Mouse (Mus musculus) hindbrain, embryonic 12.5 days (tissue): ENCODE data around the gene Cldn15. TPM values are rescaled to one million over a fixed set of nuclear protein-coding genes. Genes with fewer than 3 reads are reported as not detected.

Source experiments
- ATAC-seq: fragments of 200-750 bp; cut with Nextera tagmentation; 2 replicates; pipeline ENCODE4 v1.8.0; 2017; ENCODE audit warnings: moderate TSS enrichment; ENCODE audit not compliant: low FRiP score
- H3K27ac ChIP-seq: fragments of 300-500 bp; sonication (generic); 2 replicates; pipeline ENCODE4 v1.5.1; 2016; ENCODE audit warnings: mild to moderate bottlenecking
- H3K27me3 ChIP-seq: fragments of 300-500 bp; sonication (generic); 2 replicates; pipeline ENCODE4 v1.6.1; 2016; ENCODE audit warnings: mild to moderate bottlenecking
- H3K36me3 ChIP-seq: fragments of 300-500 bp; sonication (generic); 2 replicates; pipeline ENCODE4 v1.6.1; 2016; ENCODE audit warnings: mild to moderate bottlenecking
- H3K4me1 ChIP-seq: fragments of 300-500 bp; sonication (generic); 2 replicates; pipeline ENCODE4 v1.6.1; 2016
- H3K4me2 ChIP-seq: fragments of 300-500 bp; sonication (generic); replicated peaks from 2 replicates; pipeline ENCODE4 v1.6.1; 2016; ENCODE audit warnings: mild to moderate bottlenecking
- H3K4me3 ChIP-seq: fragments of 300-500 bp; sonication (generic); 2 replicates; pipeline ENCODE4 v1.5.1; 2016; ENCODE audit warnings: mild to moderate bottlenecking
- H3K9ac ChIP-seq: fragments of 300-500 bp; sonication (generic); 2 replicates; pipeline ENCODE4 v1.6.1; 2016; ENCODE audit warnings: mild to moderate bottlenecking, moderate library complexity
- H3K9me3 ChIP-seq: fragments of 300-500 bp; sonication (generic); replicated peaks from 2 replicates; pipeline ENCODE4 v1.6.1; 2016; ENCODE audit warnings: mild to moderate bottlenecking
- WGBS: fragments of 180-500 bp; shearing (Covaris S2); methylation state at CpG from one replicate; pipeline ENCODE4 v1.1.7; 2016; 5-methylcytosine and 5-hydroxymethylcytosine counted together
- polyA plus RNA-seq: library from polyadenylated mRNA; unstranded; fragments of >200 nt; fragmentation: Nextera tagmentation; extraction: Ambion mirVana; gene quantifications from 2 replicates; pipeline ENCODE4 v1.2.1, GENCODE M21; 2016

The Cldn15 gene
- polyA plus RNA-seq, 1 experiment from 2014 or later = 0.28 TPM

- H3K27ac ChIP-seq = peak overlapping the region; percentile 77
- WGBS = 4% methylated on average over 12 of the region's 12 CpGs
- peaks cover 22% of the 10 kb centered on the region for H3K4me1 ChIP-seq
- H3K4me2 ChIP-seq = peak overlapping the region; percentile 75
- ATAC-seq = no peak; the same call in 1 of the 2 replicates
- H3K9ac ChIP-seq = peak overlapping the region; percentile 83
- H3K9me3 ChIP-seq = no peaks in the 10 kb centered on the region
- H3K36me3 ChIP-seq = peaks cover 7% of the 10 kb centered on the region; the same call in 1 of the 2 replicates
- no peaks in the 10 kb centered on the region for H3K27me3 ChIP-seq
- H3K4me3 ChIP-seq = peak overlapping the region; percentile 76
These were observed 12.9 kb upstream of the Cldn15 start for GRCm38 (mm10) chr5:136953440-136953951.

DNA sequence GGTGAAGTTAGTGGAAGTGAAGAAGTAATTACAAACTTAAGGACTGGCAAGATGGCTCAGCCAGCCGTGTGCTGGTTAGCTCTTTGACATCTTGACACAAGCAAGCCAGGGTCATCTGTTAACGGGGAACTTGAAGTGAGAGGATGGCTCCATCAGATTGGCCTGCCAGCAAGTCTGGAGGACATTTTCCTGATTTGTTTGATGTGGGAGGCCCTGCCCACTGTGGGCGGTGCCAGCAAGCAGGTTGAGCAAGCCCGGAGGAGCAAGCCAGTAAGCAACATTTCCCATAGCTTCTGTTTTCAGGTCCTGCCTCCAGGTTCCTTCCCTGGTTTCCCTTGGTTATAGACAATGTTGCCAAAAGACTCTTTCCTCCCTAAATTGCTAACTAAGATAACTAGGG is 10.8 kb upstream of the Cldn15 start:
- Histone ChIP-seq H3K27ac (no peak overlapping the region), H3K4me2 (no peak overlapping the region), H3K4me3 (no peak overlapping the region), H3K4me1 (peaks cover 22% of the 10 kb centered on the region), H3K27me3 (no peaks in the 10 kb centered on the region), H3K9ac (no peak overlapping the region), H3K36me3 (peaks cover 7% of the 10 kb centered on the region; the same call in 1 of the 2 replicates), H3K9me3 (no peaks in the 10 kb centered on the region)
- 92% methylated on average over 4 of the region's 4 CpGs for WGBS
- ATAC-seq = no peak

- whole genome bisulfite sequencing = 89% methylated on average over 1 of the region's 1 CpGs
- no peak overlapping the region for H3K9ac ChIP-seq
- no peak overlapping the region for H3K4me3 ChIP-seq
- peaks cover 7% of the 10 kb centered on the region; the same call in 1 of the 2 replicates for H3K36me3 ChIP-seq
- ATAC-seq = no peak
- peaks cover 32% of the 10 kb centered on the region for H3K4me1 ChIP-seq
- no peaks in the 10 kb centered on the region for H3K27me3 ChIP-seq
- no peak overlapping the region for H3K27ac ChIP-seq
- no peaks in the 10 kb centered on the region for H3K9me3 ChIP-seq
- H3K4me2 ChIP-seq = no peak overlapping the region
These were observed 9.2 kb upstream of the Cldn15 start for GRCm38 (mm10) chr5:136957250-136957649.

- 71% methylated on average over 5 of the region's 5 CpGs for WGBS
- no peak overlapping the region for H3K4me3 ChIP-seq
- H3K4me2 ChIP-seq = no peak overlapping the region
- no peak for ATAC-seq
- peaks cover 36% of the 10 kb centered on the region for H3K4me1 ChIP-seq
- H3K9ac ChIP-seq = no peak overlapping the region
- no peak overlapping the region for H3K27ac ChIP-seq
- no peaks in the 10 kb centered on the region for H3K27me3 ChIP-seq
- H3K9me3 ChIP-seq = no peaks in the 10 kb centered on the region
- H3K36me3 ChIP-seq = peaks cover 17% of the 10 kb centered on the region
These were observed 7.3 kb upstream of the Cldn15 start for GRCm38 (mm10) chr5:136958991-136959605.

DNA sequence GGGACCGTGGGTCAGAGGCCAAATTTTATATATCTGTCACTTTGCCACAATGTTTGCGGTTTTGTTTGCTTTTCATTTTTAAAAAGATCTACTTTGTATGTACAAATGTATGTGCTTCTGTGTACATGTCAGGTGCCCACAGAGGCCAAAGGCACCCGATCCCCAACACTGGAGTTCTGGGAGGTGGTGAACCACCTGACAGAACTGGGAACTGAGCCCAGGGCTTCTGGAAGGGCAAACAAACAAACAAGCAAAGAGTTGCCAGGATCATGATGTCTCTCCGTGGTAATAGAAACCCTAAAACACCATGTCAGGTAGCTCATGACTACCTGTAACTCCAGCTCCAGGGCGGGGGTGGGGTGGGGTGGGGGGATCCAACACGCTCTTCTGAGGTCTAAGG is 6.4 kb upstream of the Cldn15 start:
- no peak overlapping the region for H3K4me3 ChIP-seq
- H3K27me3 ChIP-seq = no peaks in the 10 kb centered on the region
- no peak for ATAC-seq
- no peak overlapping the region for H3K9ac ChIP-seq
- H3K36me3 ChIP-seq = peaks cover 27% of the 10 kb centered on the region
- H3K27ac ChIP-seq = no peak overlapping the region
- no peaks in the 10 kb centered on the region for H3K9me3 ChIP-seq
- H3K4me1 ChIP-seq = peaks cover 27% of the 10 kb centered on the region
- no peak overlapping the region for H3K4me2 ChIP-seq
- 93% methylated on average over 6 of the region's 6 CpGs for WGBS

DNA sequence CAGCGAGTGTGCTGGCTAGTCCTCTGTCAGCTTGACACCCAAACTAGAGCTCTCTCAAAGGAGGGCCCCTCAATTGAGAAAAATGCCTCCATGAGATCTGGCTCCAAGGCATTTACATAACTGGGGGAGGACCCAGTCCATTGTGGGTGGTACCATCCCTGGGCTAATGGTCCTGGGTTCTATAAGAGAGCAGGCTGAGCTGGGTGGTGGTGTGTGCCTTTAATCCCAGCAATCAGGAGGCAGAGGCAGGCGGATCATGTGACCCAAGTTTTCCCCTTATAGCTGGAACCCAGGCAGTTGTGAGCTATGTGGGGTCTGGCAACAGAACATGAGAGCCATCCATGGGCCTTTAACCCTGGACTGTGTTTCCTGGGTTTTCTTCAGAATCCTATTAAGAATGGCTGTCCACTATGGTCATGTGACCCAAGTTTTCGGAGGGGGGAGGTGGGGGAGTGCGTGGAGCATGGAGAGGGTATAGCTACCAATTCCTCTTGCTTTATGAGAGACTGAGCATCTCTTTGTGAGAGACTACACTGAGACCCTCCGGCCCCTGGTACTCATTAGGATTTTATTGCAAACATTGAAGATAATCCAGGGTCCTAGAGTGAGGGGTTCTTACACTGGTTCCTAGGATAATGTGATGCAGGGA is 5.0 kb upstream of the Cldn15 start:
- H3K4me3 ChIP-seq = peak overlapping the region; percentile 51
- no peaks in the 10 kb centered on the region for H3K27me3 ChIP-seq
- ATAC-seq = peak; percentile 60
- H3K4me2 ChIP-seq = peak overlapping the region; percentile 59
- peak overlapping the region; percentile 76 for H3K27ac ChIP-seq
- no peaks in the 10 kb centered on the region for H3K9me3 ChIP-seq
- peak overlapping the region; percentile 65 for H3K9ac ChIP-seq
- WGBS = 26% methylated on average over 5 of the region's 5 CpGs
- H3K36me3 ChIP-seq = peaks cover 41% of the 10 kb centered on the region
- H3K4me1 ChIP-seq = peaks cover 18% of the 10 kb centered on the region

DNA sequence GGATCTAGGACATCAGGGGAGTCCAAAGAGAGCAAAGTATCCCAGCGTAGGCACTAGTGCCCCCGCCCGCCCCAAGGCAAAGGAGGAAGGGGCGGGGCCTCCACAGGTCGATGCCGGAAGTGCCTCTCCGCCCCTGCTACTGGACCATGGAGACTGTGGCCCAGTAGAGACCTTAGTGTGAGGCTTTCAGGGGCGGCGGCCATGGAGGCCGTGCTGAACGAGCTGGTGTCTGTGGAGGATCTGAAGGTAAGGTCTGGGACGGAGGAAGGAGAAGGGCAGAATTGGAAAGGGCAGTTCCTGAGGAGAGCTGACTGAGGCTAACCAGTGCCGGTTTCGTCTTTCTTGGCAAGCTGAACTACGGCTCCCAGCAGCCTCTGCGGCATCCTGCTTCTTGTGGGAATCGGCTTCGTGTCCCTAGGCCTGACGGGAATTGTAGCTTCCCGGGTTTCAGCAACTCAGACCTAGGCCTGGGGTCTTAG is 4.4 kb upstream of the Cldn15 start:
- Histone ChIP-seq H3K9ac (peak overlapping the region; percentile 65), H3K27ac (peak overlapping the region; percentile 76), H3K27me3 (no peaks in the 10 kb centered on the region), H3K36me3 (peaks cover 41% of the 10 kb centered on the region), H3K4me2 (peak overlapping the region; percentile 59), H3K4me3 (peak overlapping the region; percentile 51), H3K9me3 (no peaks in the 10 kb centered on the region), H3K4me1 (peaks cover 18% of the 10 kb centered on the region)
- WGBS = under 1% methylated on average over 20 of the region's 20 CpGs
- ATAC-seq = peak; percentile 93

DNA sequence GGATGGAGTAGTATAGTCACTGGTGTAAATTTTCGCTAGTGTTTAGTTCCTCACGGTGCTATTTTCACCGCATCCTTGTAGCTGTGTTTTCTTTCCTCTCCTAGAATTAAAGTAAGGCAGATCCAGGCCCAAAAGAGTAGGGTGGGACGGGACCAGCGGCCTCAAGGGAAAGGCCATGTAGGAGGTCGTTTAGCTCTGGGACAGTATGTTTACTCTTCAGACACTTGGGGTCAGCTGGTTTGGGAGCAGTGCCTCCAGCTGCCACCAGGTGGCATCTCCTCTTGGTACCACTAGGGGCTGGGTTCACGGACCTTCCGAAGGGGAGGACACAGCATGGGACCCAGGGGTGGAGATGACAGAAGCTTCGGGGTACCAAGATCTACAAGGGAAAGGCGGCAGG is 3.9 kb upstream of the Cldn15 start:
- ATAC-seq = peak; percentile 69
- H3K36me3 ChIP-seq = peaks cover 38% of the 10 kb centered on the region

DNA sequence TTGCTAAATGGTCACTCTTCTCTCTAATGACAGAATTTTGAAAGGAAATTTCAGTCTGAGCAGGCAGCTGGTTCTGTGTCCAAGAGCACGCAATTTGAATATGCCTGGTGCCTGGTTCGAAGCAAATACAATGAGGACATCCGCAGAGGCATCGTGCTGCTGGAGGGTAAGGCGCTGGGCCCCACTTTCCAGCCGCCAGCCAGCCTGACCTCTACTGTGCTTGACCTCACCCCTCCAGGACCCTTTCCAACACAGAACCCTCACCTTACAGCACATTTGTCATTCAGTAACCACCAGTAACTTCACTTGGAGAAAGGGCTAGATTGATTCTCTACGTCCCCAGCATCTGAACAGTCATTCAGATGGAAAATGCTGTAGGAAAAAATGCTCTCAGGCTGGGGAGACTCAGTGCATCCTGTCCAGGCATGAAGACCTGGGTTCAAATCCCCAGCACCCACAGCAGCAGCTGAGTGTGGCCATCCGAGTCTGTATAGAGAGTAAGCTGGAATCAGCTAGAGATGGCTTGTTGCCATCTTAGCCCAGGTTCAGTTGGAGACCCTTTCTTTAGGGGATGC is 3.4 kb upstream of the Cldn15 start:
- Histone ChIP-seq H3K27ac (peak overlapping the region; percentile 76; the same call in 1 of the 2 replicates), H3K27me3 (no peaks in the 10 kb centered on the region), H3K4me3 (peak overlapping the region; percentile 51), H3K9me3 (no peaks in the 10 kb centered on the region), H3K4me1 (peaks cover 18% of the 10 kb centered on the region), H3K4me2 (peak overlapping the region; percentile 59), H3K9ac (peak overlapping the region; percentile 65), H3K36me3 (peaks cover 39% of the 10 kb centered on the region)
- WGBS = 67% methylated on average over 8 of the region's 8 CpGs
- no peak for ATAC-seq

More for the DNA sequence above, 3.9 kb upstream of the Cldn15 start:
- H3K4me2 ChIP-seq = peak overlapping the region; percentile 59
- H3K9me3 ChIP-seq = no peaks in the 10 kb centered on the region
- H3K4me3 ChIP-seq = peak overlapping the region; percentile 51
- WGBS = 2% methylated on average over 10 of the region's 10 CpGs
- H3K4me1 ChIP-seq = peaks cover 18% of the 10 kb centered on the region
- H3K9ac ChIP-seq = peak overlapping the region; percentile 65
- no peaks in the 10 kb centered on the region for H3K27me3 ChIP-seq
- peak overlapping the region; percentile 76 for H3K27ac ChIP-seq

- Histone ChIP-seq H3K4me3 (no peak overlapping the region), H3K9me3 (no peaks in the 10 kb centered on the region), H3K27me3 (no peaks in the 10 kb centered on the region), H3K36me3 (peaks cover 48% of the 10 kb centered on the region), H3K27ac (no peak overlapping the region), H3K4me2 (no peak overlapping the region), H3K4me1 (peaks cover 18% of the 10 kb centered on the region), H3K9ac (no peak overlapping the region; the same call in 1 of the 2 replicates)
- WGBS = 89% methylated on average over 8 of the region's 9 CpGs
- no peak for ATAC-seq
These were observed 1.2 kb upstream of the Cldn15 start for GRCm38 (mm10) chr5:136965210-136965609.

- Histone ChIP-seq H3K9me3 (no peaks in the 10 kb centered on the region), H3K27me3 (no peaks in the 10 kb centered on the region), H3K4me3 (no peak overlapping the region), H3K4me2 (no peak overlapping the region), H3K9ac (no peak overlapping the region), H3K27ac (no peak overlapping the region), H3K36me3 (peaks cover 48% of the 10 kb centered on the region), H3K4me1 (peaks cover 18% of the 10 kb centered on the region)
- ATAC-seq = no peak
- WGBS = 94% methylated on average over 7 of the region's 8 CpGs
These were observed 730 bp upstream of the Cldn15 start for GRCm38 (mm10) chr5:136965686-136966085.

DNA sequence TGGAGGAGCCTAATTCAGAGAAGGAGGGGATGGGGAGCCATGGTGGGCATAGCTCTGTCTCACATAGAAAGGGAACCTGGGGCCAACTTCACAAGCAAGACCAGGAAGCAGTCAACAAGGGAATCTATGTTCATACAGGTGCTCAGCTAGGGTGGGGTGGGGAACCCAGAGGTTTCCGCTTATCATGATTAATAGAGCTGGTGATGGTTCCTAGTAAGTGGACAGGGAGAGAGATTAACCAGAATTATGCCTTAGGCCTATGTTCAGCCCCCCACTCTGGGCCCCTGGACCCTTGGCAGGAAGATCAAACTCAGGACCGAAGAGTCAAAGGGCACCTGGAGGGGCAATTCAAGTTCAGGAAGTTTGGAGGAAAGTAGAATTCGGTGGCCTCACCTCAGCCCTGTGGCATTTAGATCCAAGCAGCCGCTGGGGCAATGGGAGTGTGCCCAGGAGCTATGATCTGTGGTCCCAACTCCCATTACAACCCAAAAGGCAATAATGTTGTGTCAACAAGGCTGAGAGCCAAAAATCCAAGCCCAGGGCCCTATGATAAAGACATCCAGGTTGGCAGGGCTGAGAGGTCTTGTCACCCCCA is 542 bp downstream of the Cldn15 start:
- H3K4me1 ChIP-seq = peaks cover 9% of the 10 kb centered on the region
- H3K9ac ChIP-seq = no peak overlapping the region
- no peak overlapping the region for H3K4me2 ChIP-seq
- no peak overlapping the region for H3K4me3 ChIP-seq
- peaks cover 48% of the 10 kb centered on the region for H3K36me3 ChIP-seq
- no peaks in the 10 kb centered on the region for H3K9me3 ChIP-seq
- 96% methylated on average over 4 of the region's 4 CpGs for WGBS
- H3K27me3 ChIP-seq = no peaks in the 10 kb centered on the region
- ATAC-seq = no peak
- H3K27ac ChIP-seq = no peak overlapping the region
